Mouse (Mus musculus): ENCODE measurements around the gene Riok2. TPM values are rescaled to one million over a fixed set of nuclear protein-coding genes. Genes with fewer than 3 reads are reported as not detected.

Riok2 gene
- polyA plus RNA-seq (2012; rRNA removed): 0.37 and 1.9 TPM in 2 replicates

DNA sequence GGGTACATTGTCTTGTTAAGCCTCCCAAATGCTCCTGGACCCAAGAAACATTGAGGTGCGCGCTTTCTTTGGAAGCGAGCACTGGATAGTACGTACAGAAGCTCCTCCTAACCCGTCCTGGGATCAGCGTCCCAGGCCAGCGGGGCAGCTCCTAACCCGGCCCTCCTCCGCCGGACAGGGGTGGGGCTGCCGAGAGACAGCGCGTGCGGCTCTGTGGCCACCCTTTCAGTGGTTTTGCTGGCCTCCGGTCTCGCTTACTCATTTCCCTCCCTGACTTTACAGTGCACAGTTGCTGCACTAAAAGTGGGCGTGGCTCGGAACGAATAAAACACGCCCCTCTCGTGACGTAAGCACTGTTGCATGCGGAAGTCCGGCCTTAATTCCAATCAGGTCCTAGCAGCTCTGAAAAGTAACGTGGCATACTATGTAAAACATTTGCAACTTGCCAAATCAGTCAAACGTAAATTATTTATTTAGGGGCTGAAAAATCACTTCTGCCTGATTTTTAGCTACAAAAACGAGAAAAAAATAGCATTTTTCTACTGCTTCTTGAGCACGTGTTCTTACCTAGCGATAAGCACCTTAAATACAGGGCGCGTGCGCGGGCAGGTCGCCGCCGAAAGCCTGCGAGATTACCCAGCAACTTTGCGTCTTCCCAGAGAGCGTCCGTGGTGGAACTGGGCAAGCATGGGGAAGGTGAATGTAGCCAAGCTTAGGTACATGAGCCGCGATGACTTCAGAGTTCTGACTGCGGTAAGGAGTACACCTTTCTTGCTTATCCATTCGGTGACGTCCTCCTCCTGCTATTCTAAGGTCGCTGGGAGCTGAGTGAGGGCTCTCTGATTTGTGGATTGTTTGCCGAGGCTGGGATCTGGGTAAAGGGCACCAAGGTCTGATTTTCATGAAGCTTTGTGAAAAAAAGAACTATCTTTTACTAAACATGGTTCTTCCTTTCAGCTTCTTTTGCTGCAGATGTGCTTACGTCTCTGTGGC, at the start of gene Riok2:
Gene Riok2, plus strand, starts transcription at position 392 of the 993 bp plus-strand sequence.

DNA sequence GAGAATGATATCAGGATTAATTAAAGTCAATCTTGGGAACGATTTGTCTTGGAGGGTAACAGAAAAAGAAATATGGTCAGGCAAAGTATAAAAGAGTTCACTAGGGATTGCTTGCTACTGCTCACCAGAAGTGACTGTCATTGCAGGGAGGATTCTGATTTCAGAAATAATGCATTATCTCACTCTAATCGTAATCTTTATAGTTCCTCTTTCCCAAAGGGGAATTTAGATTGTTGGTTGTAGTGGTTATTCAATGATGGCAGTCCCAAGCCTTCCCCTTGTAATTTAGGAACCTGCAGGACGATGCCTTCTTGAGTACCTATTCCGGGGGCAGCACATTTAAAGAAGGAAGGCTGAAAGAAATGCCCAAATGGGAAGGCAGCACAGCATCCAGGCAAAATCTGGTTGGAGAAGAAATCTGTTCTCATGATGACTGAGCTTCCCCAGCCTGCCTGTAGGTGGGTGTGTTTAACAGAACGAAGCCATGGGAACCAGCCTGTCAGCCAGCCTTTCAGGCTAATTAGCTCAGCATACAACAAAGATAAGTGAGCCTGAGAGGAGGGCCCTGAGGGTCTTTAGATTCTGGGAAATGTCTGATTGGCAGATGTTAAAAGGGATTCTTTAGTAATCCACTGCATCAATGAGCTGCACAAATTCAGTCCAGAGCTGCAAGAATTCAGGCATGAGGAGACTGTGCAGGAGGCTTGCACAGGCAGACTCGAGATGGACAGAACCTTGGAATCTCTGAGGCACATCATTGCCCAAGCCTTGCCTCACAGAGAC, 28.3 kb downstream of the Riok2 start, which contains the start of gene Lix1:
Gene Lix1, plus strand, starts transcription at position 451 of the 783 bp plus-strand sequence.

Other genes with a start within 250 kb of the Riok2 start
- 0.02 and 0.10 TPM in 2 replicates for gene Lix1, start 28.4 kb downstream of the Riok2 start, polyA plus RNA-seq (2012; rRNA removed)

All from stomach, adult 2 months (tissue).